Mouse (Mus musculus) layer of hippocampus, adult 9-10 months (tissue): ENCODE data around the gene Ptms.
"Not testable (repeated sequence)": the region's sequence is repeated elsewhere in the genome, so short reads cannot be mapped to it uniquely, and the experiment has no call there.

Experiments used
- DNase-seq: peaks from one replicate; pipeline ENCODE4 v3.0.0; 2022; ENCODE audit warnings: low spot score

Ptms gene

DNA sequence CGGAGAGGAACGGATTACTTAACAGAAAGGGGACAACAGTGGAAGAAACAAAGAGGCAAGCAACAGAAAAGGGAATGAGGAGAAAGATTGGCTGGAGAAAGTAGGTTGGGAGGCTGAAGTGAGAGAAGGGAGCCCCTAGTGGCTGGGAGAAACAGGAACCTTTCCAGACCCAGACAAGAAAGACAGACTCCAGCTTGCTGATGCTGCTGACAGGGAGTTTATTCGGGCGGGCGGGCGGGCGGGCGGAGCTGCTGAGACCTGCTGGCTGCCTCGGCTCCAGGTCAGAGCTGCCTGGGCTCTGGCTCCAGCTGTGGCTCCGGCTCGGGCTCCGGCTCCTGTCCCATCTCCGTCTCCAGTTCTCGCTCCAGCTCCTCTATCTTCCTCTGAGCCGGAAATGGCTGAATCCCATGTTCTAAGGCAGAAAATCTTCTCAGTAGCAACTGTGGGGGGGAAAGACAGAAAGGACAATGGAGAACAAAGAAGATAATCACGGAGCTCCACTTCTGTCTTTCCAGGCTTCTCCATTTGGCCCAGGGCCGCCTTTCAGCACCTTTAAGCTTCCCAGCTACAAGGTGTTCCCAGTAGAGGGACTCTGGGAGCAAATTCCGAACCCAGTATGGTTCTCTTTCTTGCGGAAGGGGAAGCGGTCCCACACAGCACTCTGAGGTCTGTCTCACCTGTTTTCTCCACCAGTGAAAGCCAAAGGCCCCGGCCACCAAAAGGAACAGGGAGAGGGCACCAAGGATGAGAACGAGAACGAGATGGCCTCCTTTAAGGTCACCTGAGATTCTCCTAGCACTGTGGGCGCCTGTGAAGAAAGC lies 15.5 kb downstream of the Ptms start:
- peak; percentile 81 for DNase-seq

DNA sequence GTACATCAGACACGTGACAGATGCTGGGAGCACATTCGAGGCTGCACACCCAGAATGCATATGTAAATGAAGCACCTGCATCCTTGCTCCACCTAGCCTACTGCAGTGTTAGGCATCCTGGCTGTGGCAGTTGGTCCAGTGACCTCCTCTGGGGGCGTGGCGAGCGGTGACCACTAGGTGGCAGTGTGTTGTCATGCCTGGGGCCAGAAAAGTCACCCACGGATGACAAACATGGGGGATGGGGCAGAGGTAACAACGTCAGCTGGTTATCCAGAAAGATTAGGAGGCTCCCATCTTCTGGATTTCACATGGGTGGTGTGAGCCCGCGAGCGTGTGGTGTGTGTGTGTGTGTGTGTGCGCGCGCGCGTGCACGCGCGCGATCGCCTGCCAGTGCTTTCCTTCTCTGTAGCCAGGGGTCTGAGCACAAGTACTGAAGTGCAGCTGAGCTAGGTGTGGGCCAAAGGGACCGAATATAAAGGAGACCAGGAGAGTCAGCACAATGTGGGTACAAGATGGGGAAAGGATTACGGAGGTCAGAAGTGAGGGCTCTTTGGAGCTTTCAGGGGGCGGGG lies 16.2 kb downstream of the Ptms start:
- DNase-seq = peak; percentile 97

DNA sequence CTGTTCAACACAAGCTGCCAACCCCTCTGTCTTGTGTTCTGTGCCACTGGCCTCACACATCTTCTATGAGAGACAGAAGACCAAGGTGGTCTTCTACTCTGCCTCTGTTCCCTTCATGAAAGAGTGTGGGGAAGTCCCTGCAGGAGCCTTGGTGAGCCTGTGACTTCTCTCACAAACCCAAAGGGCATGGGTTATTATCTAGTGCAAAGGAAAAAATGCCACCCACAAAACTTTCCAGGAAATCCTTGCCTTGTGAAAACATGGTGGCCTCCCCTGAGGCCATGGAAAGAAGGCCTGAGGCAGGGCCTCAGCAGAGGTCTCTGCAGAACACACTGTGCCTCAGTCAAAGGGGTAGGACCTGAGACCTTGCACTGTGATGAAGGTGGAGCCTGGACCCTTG lies 18.1 kb downstream of the Ptms start:
- DNase-seq = no peak

DNA sequence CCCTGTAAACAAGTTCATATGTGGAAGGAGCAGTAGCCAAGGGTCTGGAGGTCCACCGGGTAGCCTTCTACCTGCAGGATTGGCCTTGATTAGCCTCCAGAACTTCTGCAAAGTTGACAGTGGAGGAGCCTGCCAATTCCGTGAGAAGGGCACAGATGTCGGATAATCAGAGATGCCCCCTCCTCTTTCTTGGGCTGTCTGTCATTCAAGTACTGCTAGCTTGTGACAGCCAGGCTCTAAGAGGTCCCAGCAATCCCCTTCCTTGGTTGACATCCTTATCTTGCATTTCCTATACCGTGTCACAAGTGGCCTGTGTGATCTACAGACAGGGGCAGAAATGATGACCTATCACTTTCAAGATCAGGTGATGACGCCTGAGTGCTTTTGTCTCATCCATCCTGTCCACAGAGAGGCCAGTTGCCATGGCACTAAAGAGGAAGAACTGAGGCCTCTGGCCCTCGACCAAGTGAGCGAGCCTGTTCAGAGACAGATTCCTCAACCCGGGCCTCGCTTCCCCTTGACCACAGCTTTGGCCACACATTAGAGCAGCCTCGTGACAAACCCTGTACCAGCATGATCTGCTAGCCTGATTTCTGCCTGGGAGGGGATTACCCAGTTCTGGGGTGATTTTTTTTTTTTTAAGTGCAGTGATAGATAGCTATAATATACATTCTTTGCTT lies 19.0 kb downstream of the Ptms start:
- no peak for DNase-seq

DNA sequence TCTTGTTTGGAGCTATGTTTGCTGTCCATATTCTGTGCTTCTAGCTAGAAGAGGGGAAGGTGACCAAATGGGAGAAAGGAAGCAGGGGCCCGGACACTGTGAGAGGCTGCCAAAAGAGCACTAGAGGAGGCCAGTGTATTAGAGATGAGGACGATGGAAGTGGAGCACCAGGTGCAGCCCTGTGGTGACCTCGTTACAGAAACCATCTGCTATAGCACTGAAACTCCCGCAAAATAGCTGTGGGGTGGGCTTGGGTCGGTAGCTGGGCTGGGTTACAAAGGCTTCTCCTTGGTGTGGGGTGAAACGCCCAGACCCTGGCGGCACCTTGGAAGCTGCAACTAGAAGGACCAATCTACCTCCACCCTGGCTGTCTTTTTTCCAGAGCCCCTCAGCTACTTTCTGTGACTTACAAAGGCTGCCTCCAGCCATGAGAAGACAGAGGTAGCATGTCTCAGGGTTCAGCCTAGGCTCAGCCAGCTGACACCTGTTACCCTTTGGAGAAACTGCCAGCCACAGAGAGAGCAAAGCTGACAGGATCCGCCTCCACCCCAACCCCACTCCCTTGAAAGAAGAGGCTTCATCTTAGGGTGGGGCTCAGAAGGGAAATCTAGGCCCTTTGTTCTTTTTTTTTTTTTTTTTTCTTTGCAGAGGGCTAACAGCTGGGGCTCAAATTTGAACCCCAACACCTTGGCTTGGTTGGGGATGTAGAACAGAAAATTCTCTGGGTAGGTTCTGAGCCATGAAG lies 19.7 kb downstream of the Ptms start:
- DNase-seq = no peak

DNA sequence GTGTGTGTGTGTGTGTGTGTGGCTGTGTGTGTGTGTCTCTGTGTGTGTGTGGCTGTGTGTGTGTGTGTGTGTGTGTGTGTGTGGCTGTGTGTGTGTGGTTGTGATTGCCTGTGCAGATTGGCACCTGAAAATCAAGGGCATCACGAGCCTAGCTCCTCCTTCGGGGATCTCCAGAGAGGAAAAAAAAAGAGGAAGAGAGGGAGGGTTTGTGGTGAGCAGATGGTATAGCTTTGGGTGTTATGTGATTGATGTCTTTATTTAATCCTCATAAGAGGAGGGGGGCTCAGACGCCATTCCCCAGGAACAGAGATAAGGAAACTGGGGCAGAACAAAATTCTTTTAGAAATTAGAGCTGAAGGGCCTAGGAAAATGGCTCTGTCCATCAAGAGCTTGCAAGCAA lies 21.5 kb downstream of the Ptms start:
- no peak for DNase-seq

DNA sequence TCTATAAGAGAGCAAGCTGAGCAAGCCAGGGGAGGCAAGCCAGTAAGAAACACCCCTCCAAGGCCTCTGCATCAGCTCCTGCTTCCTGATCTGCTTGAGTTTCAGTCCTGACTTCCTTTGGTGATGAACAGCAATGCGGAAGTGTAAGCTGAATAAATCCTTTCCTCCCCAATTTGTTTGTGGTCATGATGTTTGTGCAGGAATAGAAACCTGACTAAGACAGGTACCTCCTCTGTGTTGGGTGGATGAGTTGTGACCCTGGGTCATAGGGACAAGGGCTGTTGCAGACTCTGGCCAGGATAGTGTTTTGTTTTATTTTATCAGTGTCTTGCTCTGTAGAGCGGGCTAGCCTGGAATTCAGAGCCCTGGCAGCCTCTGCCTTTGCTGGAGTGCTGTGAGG lies 25.8 kb downstream of the Ptms start:
- not testable (repeated sequence) for DNase-seq

DNA sequence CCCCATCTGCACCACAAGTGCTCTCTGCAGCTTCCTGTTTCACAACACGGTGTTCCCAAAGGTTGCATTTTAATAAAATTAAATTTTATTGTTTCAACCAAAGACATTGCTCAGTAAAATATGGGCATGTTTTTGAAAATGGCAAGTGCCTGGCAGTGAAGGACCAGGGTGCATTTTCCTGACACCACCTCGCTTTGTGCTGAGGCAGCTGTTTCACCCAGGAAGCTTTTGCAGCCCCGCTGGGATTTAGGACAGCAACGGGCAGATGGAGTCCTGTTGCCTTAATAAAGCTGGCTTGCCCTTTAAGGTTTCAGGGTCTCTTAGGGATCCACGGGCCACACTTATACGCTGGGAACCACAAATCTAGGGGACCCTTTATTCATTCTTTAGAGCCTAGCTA lies 28.9 kb downstream of the Ptms start:
- no peak for DNase-seq

DNA sequence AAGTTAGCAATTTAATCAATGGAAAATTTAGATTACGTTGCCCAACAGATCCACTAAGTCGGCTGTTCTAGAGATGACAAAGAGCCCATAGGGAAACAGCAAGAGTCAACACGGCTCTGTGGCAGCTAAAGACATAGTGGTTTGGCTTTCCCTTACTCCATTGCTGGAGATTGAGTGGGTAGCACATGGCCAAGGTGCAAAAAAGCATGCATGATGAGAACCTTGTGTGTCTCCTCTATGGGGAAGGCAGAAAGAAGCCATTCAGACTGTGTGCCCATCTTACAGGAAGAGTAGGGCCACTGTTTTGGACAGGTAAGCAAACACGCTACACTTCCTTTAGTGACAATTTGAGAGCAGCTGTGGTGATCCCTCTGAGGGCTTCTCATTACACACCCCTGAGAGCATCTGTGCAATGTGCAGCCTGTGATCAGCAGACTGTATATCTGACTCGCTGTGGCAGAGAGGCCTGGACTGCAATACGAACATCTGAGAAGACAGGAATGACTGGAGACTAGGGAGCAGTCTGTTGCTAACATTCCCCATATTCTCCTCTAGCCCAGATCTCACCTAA lies 31.3 kb downstream of the Ptms start:
- no peak for DNase-seq

DNA sequence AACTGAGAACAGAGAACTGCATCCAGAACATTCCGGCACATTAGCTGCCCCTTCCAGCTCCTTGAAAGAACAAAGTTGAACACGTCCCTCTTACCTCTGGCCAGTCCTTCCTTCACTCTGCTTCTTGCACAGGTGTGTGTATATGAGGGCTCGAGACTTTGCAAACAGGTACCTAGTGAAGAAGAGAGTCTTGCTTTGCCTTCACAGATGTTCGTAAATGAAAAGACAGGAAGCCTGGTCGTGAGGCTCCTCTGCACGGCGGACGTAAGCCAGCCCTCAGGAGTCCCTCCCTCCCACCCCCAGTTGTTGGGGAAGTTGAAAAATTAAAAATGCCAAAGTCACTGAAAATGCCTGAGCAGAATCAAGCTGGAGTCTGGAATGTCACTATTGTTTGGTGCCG lies 31.9 kb downstream of the Ptms start, which contains the start of gene Cd4:
TSS of gene Cd4 (minus strand) at position 236 of the 400 bp plus-strand sequence.
- no peak for DNase-seq

DNA sequence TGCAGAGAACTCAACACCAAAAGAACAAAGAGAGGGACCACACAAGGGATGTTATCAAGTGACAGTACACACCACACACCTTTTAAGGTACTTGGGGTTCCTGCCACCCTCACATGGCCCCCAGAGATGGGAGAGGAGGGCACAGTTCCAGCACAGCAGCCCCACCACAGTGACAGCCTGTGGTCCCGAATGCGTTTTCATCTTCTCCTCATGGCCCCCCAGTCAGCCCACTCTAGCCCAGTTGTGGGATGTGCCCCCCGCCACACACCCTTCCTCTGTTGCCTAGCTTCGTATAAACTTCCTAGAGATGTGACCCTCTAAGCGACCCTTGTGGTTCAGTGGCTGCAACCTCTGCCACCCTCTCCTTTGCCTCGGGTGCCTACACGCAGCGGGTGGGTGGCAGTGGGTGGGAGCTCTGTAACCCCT lies 33.9 kb downstream of the Ptms start:
- DNase-seq = no peak

DNA sequence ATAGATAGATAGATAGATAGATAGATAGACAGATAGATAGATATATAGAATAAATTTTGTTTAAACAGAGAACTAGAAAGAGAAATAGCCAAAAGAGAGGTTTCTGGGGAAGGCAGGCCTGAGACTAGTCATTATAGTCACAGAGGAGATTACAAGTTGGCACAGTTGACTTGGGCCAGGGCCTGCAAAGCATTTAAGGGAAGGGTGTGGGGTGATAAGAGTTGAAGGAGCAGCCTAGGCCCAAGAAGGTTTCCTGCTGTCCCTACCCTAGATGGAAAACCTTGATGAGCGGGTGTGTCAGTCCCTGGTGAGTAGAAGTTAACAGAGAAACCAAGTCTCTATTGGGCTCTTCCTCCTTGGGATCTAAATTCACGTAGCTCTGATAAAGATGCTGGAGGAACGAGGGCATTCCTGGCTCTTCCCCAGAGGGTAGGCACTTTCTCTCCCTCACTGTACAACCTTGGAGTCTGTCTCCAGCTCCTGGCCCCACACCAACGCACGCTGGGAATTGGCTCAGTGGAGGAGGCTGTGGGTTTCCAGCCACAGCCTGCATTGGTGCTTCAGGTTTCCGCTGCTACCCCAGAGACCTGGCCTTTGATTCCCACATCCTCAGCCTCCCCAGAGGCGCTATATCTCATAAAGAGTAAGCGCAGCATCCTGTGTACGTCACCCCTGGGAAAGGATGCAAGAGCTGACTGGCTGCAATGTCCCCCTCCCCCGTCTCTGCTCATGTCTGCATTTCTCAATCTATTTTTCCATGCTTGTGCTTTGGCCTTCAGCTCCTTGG lies 35.0 kb downstream of the Ptms start:
- DNase-seq = no peak

DNA sequence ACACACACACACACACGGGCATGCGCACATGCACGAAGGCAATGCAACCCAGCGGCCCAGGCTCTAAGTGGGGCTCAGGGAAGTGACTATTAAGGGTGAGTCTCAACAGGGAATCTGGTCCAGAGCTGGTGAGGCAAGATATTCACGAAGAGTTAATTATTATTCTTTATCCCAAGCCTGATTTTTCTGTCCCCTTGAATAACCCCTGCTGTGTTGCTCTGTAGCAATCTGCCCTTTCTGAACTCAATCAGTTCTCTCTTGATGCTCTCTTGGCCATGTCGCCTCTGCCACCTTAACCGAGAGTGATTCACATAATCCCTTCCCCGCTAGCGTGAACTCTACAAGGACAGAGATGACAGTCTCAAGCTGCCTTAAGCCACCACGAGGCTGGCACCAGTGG lies 36.6 kb downstream of the Ptms start:
- DNase-seq = no peak

DNA sequence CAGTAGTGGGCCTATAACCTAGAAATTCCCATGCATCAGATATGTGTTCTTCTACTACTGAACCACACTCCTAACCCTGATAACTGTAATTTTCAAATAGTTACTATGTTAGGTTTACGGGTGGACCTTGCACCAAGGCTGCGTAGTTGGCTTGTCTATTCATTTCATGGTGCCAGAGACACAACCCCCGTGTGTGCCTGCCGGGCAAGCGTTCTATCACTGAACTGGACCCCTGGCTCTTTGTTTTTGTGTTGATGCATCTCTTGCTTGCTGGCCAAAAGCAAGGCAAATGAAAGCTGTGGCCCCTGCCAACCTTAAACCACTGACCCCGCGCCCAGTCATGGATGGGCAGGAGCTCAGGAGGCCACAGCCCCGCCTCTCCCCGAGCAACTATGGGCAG lies 38.1 kb downstream of the Ptms start:
- no peak for DNase-seq

DNA sequence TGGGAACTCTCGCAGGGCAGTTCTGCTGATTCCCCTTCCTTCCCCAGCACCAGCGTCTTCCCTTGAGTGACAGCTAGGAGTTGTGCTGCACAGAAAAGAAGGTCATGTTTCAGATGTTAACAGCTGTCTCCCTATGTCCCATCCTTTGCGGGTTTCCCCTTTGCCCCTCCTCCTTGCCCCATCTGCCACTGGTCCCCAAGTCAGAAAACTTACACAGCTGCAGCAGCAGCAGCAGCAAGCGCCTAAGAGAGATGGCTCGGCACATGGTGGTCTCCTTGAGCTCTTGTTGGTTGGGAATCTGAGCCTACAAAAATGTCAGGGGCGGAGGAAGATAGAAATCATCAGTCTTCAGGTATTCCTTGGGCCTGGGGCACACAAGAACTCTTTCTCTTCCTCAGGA lies 40.5 kb downstream of the Ptms start:
- no peak for DNase-seq

DNA sequence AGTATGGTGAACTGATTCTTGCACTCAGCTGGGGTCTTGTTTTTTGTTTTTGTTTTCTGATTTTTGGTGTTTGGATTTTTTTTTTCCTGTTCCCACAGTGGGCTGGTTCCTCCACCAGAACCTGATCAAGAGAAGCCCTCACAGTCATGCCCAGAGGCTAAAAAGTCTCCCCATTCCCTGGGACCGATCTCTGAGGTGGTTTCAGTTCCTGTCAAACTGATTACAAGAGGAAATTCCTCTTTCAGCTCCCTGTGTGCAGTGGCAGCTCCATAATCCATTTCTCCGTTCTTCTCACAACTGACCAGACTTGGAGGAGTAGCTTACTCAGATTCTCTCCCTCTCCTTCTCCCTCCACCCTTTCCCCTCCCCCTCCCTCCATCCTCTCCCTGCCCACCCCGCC lies 45.6 kb downstream of the Ptms start:
- DNase-seq = no peak

DNA sequence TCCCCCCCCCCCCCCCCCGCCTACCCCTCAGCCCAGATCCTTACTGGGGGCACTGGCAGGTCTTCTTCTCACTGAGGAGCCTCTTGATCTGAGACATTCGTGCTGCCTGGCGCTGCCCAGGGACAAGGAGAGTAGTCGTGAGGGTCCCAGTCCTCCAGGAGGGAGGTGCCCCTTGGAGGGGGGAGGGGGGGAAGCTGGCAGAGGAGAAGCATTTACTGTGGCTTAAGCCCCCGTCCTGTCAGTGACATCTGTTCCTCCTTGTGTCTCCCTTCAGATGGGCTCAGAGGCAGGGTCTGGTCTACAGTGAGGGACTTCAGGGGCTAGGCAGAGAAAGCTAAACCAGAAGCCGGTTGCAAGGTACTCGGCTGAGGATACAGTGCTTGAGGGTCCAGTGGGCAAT lies 53.3 kb downstream of the Ptms start:
- DNase-seq = no peak

DNA sequence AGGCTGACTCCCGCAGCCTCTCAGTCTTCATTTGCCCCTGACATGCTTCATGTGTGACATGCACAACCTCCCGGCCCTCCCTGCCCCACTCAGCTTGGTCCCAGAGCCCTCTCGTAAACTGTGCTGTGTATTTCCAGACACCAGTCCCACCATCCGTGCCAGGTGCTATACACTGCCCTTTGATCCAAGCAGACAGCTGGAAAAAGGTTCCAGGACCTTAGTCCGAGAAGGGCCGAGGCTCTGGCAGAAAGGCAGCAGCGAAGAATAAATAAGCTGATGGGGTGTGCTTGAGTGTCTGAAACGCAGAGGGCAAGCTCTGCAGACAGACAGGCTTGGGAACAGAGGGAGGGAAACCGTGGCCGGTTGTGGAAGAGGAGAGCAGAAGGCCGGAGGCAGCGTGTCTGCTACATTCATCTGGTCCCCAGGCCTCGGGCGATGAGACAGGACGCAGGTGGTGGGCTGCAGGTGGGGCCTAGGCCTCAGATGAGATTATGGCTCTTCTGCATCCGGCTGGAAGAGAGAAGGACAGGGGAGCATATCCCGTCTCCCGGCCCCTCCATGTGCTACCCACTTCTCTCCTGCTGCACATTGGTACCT lies 54.0 kb downstream of the Ptms start:
- DNase-seq = no peak
